Mouse (Mus musculus): ENCODE measurements around the gene Ahnak.

The Ahnak gene

GRCm38 (mm10) chr19:8974638-8975037 is 14.4 kb upstream of the Ahnak start:
- no peak for DNase-seq

GRCm38 (mm10) chr19:8975491-8975890 is 13.6 kb upstream of the Ahnak start:
- DNase-seq = no peak

GRCm38 (mm10) chr19:8976535-8976934 is 12.5 kb upstream of the Ahnak start:
- DNase-seq = peak in 1 of 2 experiments; percentile 56

- DNase-seq = no peak
Measured at GRCm38 (mm10) chr19:8980771-8981170, 8.3 kb upstream of the Ahnak start.

GRCm38 (mm10) chr19:8981450-8982168 is 7.5 kb upstream of the Ahnak start:
- DNase-seq = no peak

GRCm38 (mm10) chr19:8982303-8983149 is 6.6 kb upstream of the Ahnak start:
- DNase-seq = no peak

GRCm38 (mm10) chr19:8983150-8983650 is 5.9 kb upstream of the Ahnak start:
- DNase-seq = no peak

- DNase-seq = peak in 1 of 2 experiments; percentile 33
Measured at GRCm38 (mm10) chr19:8984255-8984868, 4.7 kb upstream of the Ahnak start.

GRCm38 (mm10) chr19:8985891-8986290 is 3.2 kb upstream of the Ahnak start:
- DNase-seq = no peak

GRCm38 (mm10) chr19:8987816-8988215 is 1.3 kb upstream of the Ahnak start:
- no peak for DNase-seq

- peak; percentile 48 to 62 for DNase-seq
Measured at GRCm38 (mm10) chr19:8988346-8989065, 578 bp upstream of the Ahnak start.

- DNase-seq = peak; percentile 73 to 83
Measured at GRCm38 (mm10) chr19:8989567-8990431, 715 bp downstream of the Ahnak start.

- DNase-seq = no peak
Measured at GRCm38 (mm10) chr19:8990432-8991102, 1.5 kb downstream of the Ahnak start.

GRCm38 (mm10) chr19:8991245-8991870 is 2.3 kb downstream of the Ahnak start:
- no peak for DNase-seq

- DNase-seq = peak; percentile 52 to 56
Measured at GRCm38 (mm10) chr19:8991871-8992735, 3.0 kb downstream of the Ahnak start.

- peak; percentile 83 to 84 for DNase-seq
Measured at GRCm38 (mm10) chr19:8992769-8993624, 3.9 kb downstream of the Ahnak start.

GRCm38 (mm10) chr19:8993625-8993912 is 4.5 kb downstream of the Ahnak start:
- no peak for DNase-seq

- no peak for DNase-seq
Measured at GRCm38 (mm10) chr19:8994813-8995607, 5.9 kb downstream of the Ahnak start.

All from kidney, adult 8-10 months (tissue).